Mouse (Mus musculus): ENCODE results near the gene Aes. TPM values are rescaled to one million over a fixed set of nuclear protein-coding genes. Genes with fewer than 3 reads are reported as not detected.

Aes gene
- polyA plus RNA-seq, 1 experiment from 2014 or later, result 636 TPM

DNA sequence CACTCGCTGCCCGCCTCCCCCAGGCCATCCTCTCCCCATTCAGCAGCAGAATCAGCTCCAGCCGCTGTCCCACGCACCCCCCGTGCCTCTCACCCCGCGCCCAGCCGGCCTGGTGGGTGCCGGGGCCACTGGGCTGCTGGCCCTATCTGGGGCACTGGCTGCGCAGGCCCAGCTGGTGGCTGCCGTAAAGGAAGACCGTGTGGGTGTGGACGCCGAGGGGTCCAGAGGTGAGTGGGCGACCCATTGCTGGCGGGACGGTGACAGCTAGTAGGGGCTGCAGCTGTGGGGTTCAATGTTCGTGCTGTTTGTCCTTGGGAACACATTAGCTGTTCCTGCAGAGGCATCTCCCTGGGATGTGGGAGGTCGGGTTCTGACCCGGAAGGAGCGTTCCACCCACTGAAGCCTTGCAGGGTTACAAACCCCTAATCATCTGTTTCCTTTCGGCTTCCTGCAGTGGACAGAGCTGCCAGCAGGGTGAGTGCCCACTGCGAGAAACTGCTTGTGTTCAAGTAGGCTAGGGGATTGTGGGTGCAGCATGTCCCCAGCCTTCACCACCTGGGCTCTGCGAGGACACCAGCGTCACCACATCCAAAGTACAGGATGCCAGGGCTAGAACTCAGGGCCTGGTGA, 21.3 kb downstream of the Aes start:
- Histone ChIP-seq H3K36me3 (peaks cover 46% of the 10 kb centered on the region), H3K9me3 (replicated peaks) (no peaks in the 10 kb centered on the region), H3K4me2 (no peak overlapping the region), H3K9ac (no peak overlapping the region), H3K27ac (ENCODE audit: poor library complexity, severe bottlenecking) (no peak overlapping the region), H3K27me3 (replicated peaks) (0 out of 2 replicates have a peak, but pooled peaks cover 13% of the 10 kb centered on the region), H3K4me3 (no peak overlapping the region), H3K4me1 (replicated peaks) (peaks cover 16% of the 10 kb centered on the region)
- WGBS, result 41% methylated on average over 25 of the region's 25 CpGs
- ATAC-seq (ENCODE audit: insufficient number of reproducible peaks, low FRiP score), result no peak

DNA sequence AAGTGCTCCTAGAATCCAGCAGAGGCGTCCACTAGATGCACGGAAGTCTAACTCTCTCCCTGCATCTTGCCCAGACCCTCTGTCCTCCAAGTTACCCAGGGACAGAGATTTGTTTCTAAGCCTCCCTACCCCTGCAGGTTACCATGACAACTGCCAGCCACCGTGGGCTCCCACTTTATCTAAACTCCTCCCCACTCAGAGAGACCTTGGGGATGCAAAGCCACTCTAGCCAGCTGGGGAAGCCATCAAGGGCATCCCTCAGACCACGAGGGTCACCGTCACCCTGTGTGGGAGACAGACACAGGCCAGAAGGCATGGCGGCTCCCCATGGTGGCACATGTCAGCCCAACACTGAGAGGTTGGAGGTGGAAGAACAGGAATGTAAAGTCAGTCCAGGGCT, 24.1 kb downstream of the Aes start:
- no peak overlapping the region for H3K27ac ChIP-seq (ENCODE audit: poor library complexity, severe bottlenecking)
- peaks cover 32% of the 10 kb centered on the region for H3K27me3 ChIP-seq (replicated peaks)
- H3K4me3 ChIP-seq, result no peak overlapping the region
- H3K9me3 ChIP-seq (replicated peaks), result no peaks in the 10 kb centered on the region
- no peak for ATAC-seq (ENCODE audit: insufficient number of reproducible peaks, low FRiP score)
- WGBS, result 52% methylated on average over 6 of the region's 6 CpGs
- H3K4me1 ChIP-seq (replicated peaks), result peaks cover 8% of the 10 kb centered on the region
- H3K9ac ChIP-seq, result no peak overlapping the region
- H3K36me3 ChIP-seq, result peaks cover 67% of the 10 kb centered on the region
- no peak overlapping the region for H3K4me2 ChIP-seq

DNA sequence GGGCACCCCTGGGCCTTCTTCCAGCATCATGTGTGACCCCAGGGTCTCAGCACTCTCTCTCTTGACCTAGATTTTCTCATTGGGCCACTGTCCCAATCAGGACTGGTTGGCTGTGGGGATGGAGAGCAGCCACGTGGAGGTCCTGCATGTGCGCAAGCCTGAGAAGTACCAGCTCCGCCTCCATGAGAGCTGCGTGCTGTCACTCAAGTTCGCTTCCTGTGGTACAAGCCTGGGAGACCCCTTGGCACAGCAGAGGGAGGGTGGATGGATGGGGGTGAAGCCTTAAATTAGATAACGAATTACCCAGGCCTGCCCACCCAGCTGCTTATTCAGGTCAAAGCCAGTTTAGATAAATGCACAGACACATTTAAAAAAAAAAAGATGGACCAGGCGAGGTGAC, 29.5 kb downstream of the Aes start:
- WGBS, result 58% methylated on average over 7 of the region's 7 CpGs
- H3K9ac ChIP-seq, result no peak overlapping the region
- H3K4me3 ChIP-seq, result no peak overlapping the region
- peaks cover 50% of the 10 kb centered on the region for H3K27me3 ChIP-seq (replicated peaks)
- no peaks in the 10 kb centered on the region for H3K9me3 ChIP-seq (replicated peaks)
- peaks cover 72% of the 10 kb centered on the region for H3K36me3 ChIP-seq
- H3K4me1 ChIP-seq (replicated peaks), result no peaks in the 10 kb centered on the region
- no peak for ATAC-seq (ENCODE audit: insufficient number of reproducible peaks, low FRiP score)
- H3K27ac ChIP-seq (ENCODE audit: poor library complexity, severe bottlenecking), result no peak overlapping the region
- no peak overlapping the region for H3K4me2 ChIP-seq

DNA sequence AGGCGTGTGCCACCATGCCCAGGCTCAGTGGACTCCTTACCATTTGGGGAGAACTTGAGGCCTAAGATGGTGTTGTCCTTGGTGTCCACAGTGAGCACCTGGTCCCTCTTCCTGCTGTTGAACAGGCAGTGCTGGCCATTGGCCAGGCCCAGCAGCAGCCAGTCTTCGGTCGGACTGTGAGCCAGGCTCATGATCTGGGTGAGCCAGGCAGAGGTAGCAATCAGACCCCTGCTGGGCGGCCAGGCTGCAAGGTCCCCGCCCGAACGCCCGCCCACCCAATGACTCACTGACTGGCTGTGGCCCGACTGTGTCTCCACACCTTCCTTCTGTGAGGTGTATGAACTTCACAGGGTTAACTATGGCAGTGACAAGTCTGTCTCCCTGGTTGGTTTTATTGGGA, 32.6 kb downstream of the Aes start:
- no peak overlapping the region for H3K27ac ChIP-seq (ENCODE audit: poor library complexity, severe bottlenecking)
- no peak for ATAC-seq (ENCODE audit: insufficient number of reproducible peaks, low FRiP score)
- no peaks in the 10 kb centered on the region for H3K9me3 ChIP-seq (replicated peaks)
- WGBS, result 56% methylated on average over 9 of the region's 9 CpGs
- H3K4me1 ChIP-seq (replicated peaks), result peaks cover 18% of the 10 kb centered on the region
- peaks cover 56% of the 10 kb centered on the region for H3K27me3 ChIP-seq (replicated peaks)
- H3K4me3 ChIP-seq, result no peak overlapping the region
- H3K4me2 ChIP-seq, result no peak overlapping the region
- H3K9ac ChIP-seq, result no peak overlapping the region
- H3K36me3 ChIP-seq, result peaks cover 44% of the 10 kb centered on the region

DNA sequence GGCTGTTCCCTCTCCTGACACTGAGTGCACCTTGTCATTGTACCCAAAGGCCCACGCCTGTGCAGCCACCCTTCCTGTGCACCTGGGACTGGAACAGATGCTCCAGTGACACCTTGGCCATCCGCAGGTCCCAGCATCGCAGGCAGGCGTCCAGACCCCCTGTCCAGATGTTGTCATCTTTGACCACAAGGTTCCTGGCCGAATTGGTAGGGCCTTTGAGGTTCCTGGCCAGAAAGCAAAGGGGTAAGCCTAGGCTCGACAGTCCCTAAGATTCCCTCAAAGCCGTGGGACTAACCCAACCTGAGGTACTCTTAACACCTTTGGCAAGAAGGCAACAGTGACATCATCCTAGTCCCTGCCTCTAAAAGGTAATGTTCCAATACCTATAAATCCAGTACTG, 33.3 kb downstream of the Aes start:
- Histone ChIP-seq H3K4me3 (no peak overlapping the region), H3K9ac (no peak overlapping the region), H3K4me2 (no peak overlapping the region), H3K9me3 (replicated peaks) (no peaks in the 10 kb centered on the region), H3K36me3 (peaks cover 37% of the 10 kb centered on the region), H3K27me3 (replicated peaks) (peaks cover 48% of the 10 kb centered on the region), H3K27ac (ENCODE audit: poor library complexity, severe bottlenecking) (no peak overlapping the region), H3K4me1 (replicated peaks) (peaks cover 26% of the 10 kb centered on the region)
- WGBS, result 74% methylated on average over 7 of the region's 7 CpGs
- ATAC-seq (ENCODE audit: insufficient number of reproducible peaks, low FRiP score), result no peak

DNA sequence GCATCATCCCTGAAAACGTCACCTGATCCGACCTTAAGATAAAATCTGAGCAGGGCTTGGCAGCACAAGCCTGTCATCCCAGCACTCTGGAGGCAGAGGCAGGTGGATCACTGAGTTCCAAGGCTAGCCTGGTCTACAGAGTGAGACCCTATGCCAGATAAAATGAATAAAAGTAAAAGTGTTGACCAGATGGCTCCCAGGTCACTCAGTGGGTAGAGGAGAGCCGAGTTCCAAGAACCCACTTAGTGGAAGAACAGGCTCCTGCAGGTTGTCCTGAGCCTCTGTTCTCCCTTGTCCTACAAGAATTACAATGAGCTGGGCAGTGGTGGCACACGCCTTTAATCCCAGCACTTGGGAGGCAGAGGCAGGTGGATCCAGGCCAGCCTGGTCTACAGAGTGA, 33.9 kb downstream of the Aes start:
- Histone ChIP-seq H3K4me2 (no peak overlapping the region), H3K4me3 (no peak overlapping the region), H3K9me3 (replicated peaks) (no peaks in the 10 kb centered on the region), H3K9ac (no peak overlapping the region), H3K27ac (ENCODE audit: poor library complexity, severe bottlenecking) (no peak overlapping the region), H3K4me1 (replicated peaks) (peaks cover 31% of the 10 kb centered on the region), H3K36me3 (peaks cover 31% of the 10 kb centered on the region), H3K27me3 (replicated peaks) (peaks cover 44% of the 10 kb centered on the region)
- 56% methylated on average over 4 of the region's 4 CpGs for WGBS
- ATAC-seq (ENCODE audit: insufficient number of reproducible peaks, low FRiP score), result no peak

DNA sequence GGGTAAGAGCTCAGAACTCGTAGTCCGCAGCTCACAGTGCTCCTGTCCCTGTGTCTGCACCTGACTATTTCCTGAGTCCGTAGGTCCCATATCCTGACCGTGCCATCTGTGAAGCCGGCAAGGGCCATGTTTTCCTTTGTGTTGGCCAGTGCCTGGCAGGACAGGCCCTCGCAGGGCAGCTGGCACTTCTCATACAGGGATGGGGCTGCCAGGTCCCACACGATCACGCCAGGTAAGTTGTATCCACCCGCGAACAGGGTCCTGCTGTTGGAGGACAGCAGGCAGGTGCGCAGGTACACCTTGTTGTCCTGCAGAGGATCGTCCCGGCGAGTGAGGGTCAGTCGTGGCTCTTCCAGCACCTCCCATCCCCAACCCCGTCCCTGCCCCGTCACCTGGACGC, 34.6 kb downstream of the Aes start:
- H3K4me3 ChIP-seq, result no peak overlapping the region
- H3K9me3 ChIP-seq (replicated peaks), result no peaks in the 10 kb centered on the region
- ATAC-seq (ENCODE audit: insufficient number of reproducible peaks, low FRiP score), result no peak
- H3K4me1 ChIP-seq (replicated peaks), result peaks cover 35% of the 10 kb centered on the region
- H3K27ac ChIP-seq (ENCODE audit: poor library complexity, severe bottlenecking), result no peak overlapping the region
- H3K9ac ChIP-seq, result no peak overlapping the region
- no peak overlapping the region for H3K4me2 ChIP-seq
- H3K36me3 ChIP-seq, result peaks cover 24% of the 10 kb centered on the region
- peaks cover 39% of the 10 kb centered on the region for H3K27me3 ChIP-seq (replicated peaks)
- 68% methylated on average over 18 of the region's 18 CpGs for WGBS

DNA sequence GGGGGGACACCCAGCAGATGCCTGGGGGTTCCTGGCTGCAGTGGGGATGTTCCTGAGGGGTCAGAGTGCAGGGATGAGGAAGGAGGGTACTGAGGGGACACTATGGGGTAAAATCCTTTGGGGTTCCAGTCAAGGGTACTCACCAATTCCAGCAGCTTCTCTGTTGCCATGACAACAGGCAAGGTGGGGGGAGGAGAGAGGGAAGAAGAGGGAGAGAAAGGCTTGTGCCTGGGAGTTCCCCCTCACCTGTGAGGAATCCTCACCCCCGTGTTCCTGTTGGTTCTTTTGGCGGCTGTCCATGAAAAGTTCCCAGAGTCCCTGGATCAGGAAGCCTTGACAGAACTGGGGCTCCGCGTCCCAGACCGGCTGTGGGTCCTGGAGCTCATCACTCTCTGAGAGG, 36.3 kb downstream of the Aes start:
- ATAC-seq (ENCODE audit: insufficient number of reproducible peaks, low FRiP score), result no peak
- Histone ChIP-seq H3K36me3 (peaks cover 7% of the 10 kb centered on the region), H3K4me2 (peak overlapping the region; percentile 71; the same call in 1 of the 2 replicates), H3K27ac (ENCODE audit: poor library complexity, severe bottlenecking) (no peak overlapping the region), H3K4me3 (no peak overlapping the region), H3K9ac (no peak overlapping the region; the same call in 1 of the 2 replicates), H3K9me3 (replicated peaks) (no peaks in the 10 kb centered on the region), H3K4me1 (replicated peaks) (peaks cover 44% of the 10 kb centered on the region), H3K27me3 (replicated peaks) (peaks cover 39% of the 10 kb centered on the region)
- WGBS, result 42% methylated on average over 5 of the region's 5 CpGs

DNA sequence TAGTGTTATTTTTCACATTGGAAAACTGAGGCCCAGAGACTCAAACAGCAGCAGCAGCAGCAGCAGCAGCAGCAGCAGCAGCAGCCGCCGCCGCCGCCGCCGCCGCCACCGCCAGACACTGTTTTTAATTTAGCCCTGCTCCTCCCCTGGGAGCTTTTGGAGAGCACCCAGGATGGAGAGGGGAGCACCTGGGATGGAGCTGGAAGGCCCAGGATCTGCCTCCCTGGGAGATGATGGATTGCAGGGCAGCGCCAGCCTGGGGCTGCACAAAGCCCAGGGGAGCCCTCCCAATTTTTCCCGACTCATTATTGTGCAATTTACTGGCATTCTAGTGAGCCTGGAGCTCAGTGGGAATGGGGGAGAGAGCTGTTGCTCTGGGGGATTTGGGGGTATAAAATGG, 37.3 kb downstream of the Aes start:
- peak overlapping the region; percentile 69 for H3K9ac ChIP-seq
- H3K9me3 ChIP-seq (replicated peaks), result no peaks in the 10 kb centered on the region
- H3K4me2 ChIP-seq, result peak overlapping the region; percentile 71
- peak overlapping the region; percentile 83 for H3K27ac ChIP-seq (ENCODE audit: poor library complexity, severe bottlenecking)
- 2% methylated on average over 10 of the region's 10 CpGs for WGBS
- H3K4me3 ChIP-seq, result peak overlapping the region; percentile 43
- peaks cover 33% of the 10 kb centered on the region for H3K27me3 ChIP-seq (replicated peaks)
- peaks cover 51% of the 10 kb centered on the region for H3K4me1 ChIP-seq (replicated peaks)
- H3K36me3 ChIP-seq, result no peaks in the 10 kb centered on the region
- no peak for ATAC-seq (ENCODE audit: insufficient number of reproducible peaks, low FRiP score)

DNA sequence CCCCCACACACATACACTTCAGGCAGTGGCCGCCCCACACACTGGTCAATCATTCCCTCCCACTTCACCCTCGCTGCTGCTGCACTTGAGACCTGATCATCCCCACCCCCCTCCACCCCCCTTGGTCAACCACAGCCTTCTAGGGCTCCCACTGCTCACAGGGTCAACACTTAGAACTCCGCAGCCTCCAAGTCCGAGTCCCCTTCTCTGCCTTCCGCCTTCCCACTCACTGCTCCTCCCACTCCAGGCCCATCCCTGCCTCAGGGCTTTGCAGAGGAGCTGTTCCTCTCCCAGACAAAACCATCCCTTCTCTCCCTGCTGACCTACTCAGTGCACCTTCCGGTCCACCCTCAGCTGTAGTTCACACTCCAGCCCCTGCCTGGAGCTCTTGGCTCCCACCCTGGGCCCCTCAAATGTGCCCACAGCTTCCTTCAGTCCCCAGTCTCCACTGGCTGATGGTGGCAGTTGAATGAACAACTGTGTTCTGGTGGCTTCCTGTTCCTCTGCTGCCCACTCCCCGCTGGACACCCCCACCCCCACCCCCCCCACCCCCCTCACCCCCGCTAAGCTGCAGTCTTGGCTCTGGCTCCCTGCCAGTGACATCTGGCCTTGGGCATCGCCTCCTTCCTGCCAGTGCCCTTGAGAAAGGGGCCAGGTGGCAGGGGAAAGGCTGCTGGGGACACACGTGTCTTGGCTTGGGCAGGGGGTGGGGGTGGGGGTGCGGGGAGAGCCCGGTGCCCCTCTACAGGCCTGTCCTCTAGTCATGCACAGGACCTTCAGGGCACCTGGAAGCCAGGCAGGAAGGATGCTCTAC, 38.1 kb downstream of the Aes start:
- H3K9me3 ChIP-seq (replicated peaks), result no peaks in the 10 kb centered on the region
- ATAC-seq (ENCODE audit: insufficient number of reproducible peaks, low FRiP score), result no peak
- peaks cover 55% of the 10 kb centered on the region for H3K4me1 ChIP-seq (replicated peaks)
- H3K4me2 ChIP-seq, result peak overlapping the region; percentile 71
- peaks cover 26% of the 10 kb centered on the region for H3K27me3 ChIP-seq (replicated peaks)
- peak overlapping the region; percentile 83 for H3K27ac ChIP-seq (ENCODE audit: poor library complexity, severe bottlenecking)
- H3K9ac ChIP-seq, result peak overlapping the region; percentile 69
- no peaks in the 10 kb centered on the region for H3K36me3 ChIP-seq
- WGBS, result 5% methylated on average over 12 of the region's 12 CpGs
- peak overlapping the region; percentile 43 for H3K4me3 ChIP-seq

DNA sequence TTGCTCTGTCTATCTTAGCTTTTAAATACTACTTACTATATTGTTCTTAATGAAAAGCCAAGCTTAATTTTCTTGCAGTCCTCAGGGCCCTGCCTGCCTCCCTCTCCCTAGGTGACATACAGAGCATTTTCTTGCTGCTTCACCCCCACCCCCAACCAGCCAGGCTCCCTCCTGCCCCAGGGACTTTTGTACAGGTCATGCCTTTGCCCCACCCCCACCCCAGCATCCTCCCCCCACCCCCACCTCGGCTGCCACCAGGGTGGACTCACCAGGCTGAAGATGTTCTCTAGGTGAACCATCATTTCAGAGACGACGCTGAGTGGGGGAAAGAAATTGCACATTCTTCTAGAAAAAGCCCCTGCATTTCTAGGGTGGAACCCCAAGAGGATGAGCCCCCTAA, 39.1 kb downstream of the Aes start:
- 46% methylated on average over 3 of the region's 3 CpGs for WGBS
- H3K4me2 ChIP-seq, result no peak overlapping the region
- H3K4me3 ChIP-seq, result no peak overlapping the region
- H3K36me3 ChIP-seq, result no peaks in the 10 kb centered on the region
- H3K9ac ChIP-seq, result no peak overlapping the region
- peaks cover 17% of the 10 kb centered on the region for H3K27me3 ChIP-seq (replicated peaks)
- H3K9me3 ChIP-seq (replicated peaks), result no peaks in the 10 kb centered on the region
- H3K4me1 ChIP-seq (replicated peaks), result peaks cover 59% of the 10 kb centered on the region
- ATAC-seq (ENCODE audit: insufficient number of reproducible peaks, low FRiP score), result no peak
- no peak overlapping the region for H3K27ac ChIP-seq (ENCODE audit: poor library complexity, severe bottlenecking)

Data from heart, embryonic 12.5 days (tissue).